Mouse (Mus musculus) kidney, adult 2 months (tissue): ENCODE results near the gene Epb41l4b.

Source experiments
- CTCF ChIP-seq: fragments of 200-500 bp; conservative IDR thresholded peaks from 2 replicates; pipeline ENCODE4 v1.5.1; 2011; ENCODE audit warnings: low read depth, mild to moderate bottlenecking, control low read depth, low read length, moderate library complexity, mixed read lengths; ENCODE audit not compliant: insufficient read depth, insufficient read length
- POLR2A ChIP-seq: fragments of 200-500 bp; IDR thresholded peaks from one replicate; pipeline ENCODE4 v1.6.1; 2011; ENCODE audit warnings: low read depth, low read length, control low read depth

DNA sequence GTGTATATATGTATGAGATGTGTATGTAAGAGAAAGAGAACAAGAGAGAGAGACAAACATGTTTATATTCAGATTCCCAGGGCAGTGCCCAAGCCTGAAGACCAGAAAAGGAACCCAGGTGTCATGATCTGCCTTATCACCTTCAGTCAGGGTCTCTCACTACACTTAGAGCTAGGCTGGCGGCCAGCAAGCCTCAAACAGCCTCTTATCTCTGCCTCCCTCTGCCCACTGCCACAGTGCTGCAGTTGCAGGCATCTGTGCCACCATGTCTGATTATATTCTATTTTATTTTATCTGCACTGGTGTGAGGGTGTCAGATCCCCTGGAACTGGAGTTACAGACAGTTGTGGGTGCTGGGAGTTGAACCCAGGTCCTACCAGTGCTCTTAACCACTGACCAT, 25.0 kb upstream of the Epb41l4b start:
- TF ChIP-seq POLR2A (no peak), CTCF (no peak)
